Mouse (Mus musculus): ENCODE measurements around the gene Sec14l3. TPM values are rescaled to one million over a fixed set of nuclear protein-coding genes. Genes with fewer than 3 reads are reported as not detected.

Gene Sec14l3
- polyA plus RNA-seq, 1 experiment from 2014 or later, result not detected

- H3K36me3 ChIP-seq, result no peaks in the 10 kb centered on the region
- no peak for ATAC-seq (replicated peaks; ENCODE audit: low FRiP score)
- no peak within 1 kb of the TSS for H3K27ac ChIP-seq
- no peak within 1 kb of the TSS for H3K4me3 ChIP-seq (replicated peaks)
- peaks cover 27% of the 10 kb centered on the region for H3K27me3 ChIP-seq
- H3K9ac ChIP-seq, result no peak within 1 kb of the TSS
- no peak within 1 kb of the TSS for H3K4me2 ChIP-seq
- peaks cover 7% of the 10 kb centered on the region; the same call in 1 of the 2 replicates for H3K9me3 ChIP-seq (replicated peaks)
- H3K4me1 ChIP-seq, result peaks cover 14% of the 10 kb centered on the region
- WGBS, result 73% methylated on average over 10 of the region's 10 CpGs
These were observed 58.3 kb downstream of the Sec14l3 start, which contains the start of gene Sec14l2 for GRCm38 (mm10) chr11:4122742-4123579. Sec14l2 (minus strand) TSS chr11:4123415.

- Histone ChIP-seq H3K36me3 (no peaks in the 10 kb centered on the region), H3K27me3 (peaks cover 17% of the 10 kb centered on the region), H3K4me2 (no peak overlapping the region), H3K9ac (no peak overlapping the region), H3K27ac (no peak overlapping the region), H3K9me3 (replicated peaks) (peaks cover 7% of the 10 kb centered on the region; the same call in 1 of the 2 replicates), H3K4me3 (replicated peaks) (no peak overlapping the region), H3K4me1 (peaks cover 5% of the 10 kb centered on the region; the same call in 1 of the 2 replicates)
- 59% methylated on average over 5 of the region's 5 CpGs for WGBS
- ATAC-seq (replicated peaks; ENCODE audit: low FRiP score), result no peak
These were observed 59.3 kb downstream of the Sec14l3 start for GRCm38 (mm10) chr11:4123922-4124321.

- Histone ChIP-seq H3K27ac (no peak overlapping the region), H3K4me2 (no peak overlapping the region), H3K9me3 (replicated peaks) (peaks cover 7% of the 10 kb centered on the region; the same call in 1 of the 2 replicates), H3K36me3 (no peaks in the 10 kb centered on the region), H3K9ac (no peak overlapping the region), H3K27me3 (no peaks in the 10 kb centered on the region), H3K4me3 (replicated peaks) (no peak overlapping the region), H3K4me1 (no peaks in the 10 kb centered on the region)
- 89% methylated on average over 1 of the region's 1 CpGs for WGBS
- no peak for ATAC-seq (replicated peaks; ENCODE audit: low FRiP score)
These were observed 62.4 kb downstream of the Sec14l3 start for GRCm38 (mm10) chr11:4127059-4127458.

Other genes with a start within 250 kb of the Sec14l3 start
- 0.78 and 0.91 TPM in 2 replicates for gene Osbp2, start 200.9 kb upstream of the Sec14l3 start, polyA plus RNA-seq (2015; fragmentation: Nextera tagmentation; extraction: Ambion mirVana)
- 0.49 and 0.64 TPM in 2 replicates for gene 4921536K21Rik, start 169.7 kb upstream of the Sec14l3 start, polyA plus RNA-seq (2015; fragmentation: Nextera tagmentation; extraction: Ambion mirVana)
- gene Dusp18, start 169.6 kb upstream of the Sec14l3 start, polyA plus RNA-seq (2015; fragmentation: Nextera tagmentation; extraction: Ambion mirVana), result 13.0 and 13.4 TPM in 2 replicates
- gene Slc35e4, start 150.2 kb upstream of the Sec14l3 start, polyA plus RNA-seq (2015; fragmentation: Nextera tagmentation; extraction: Ambion mirVana), result 4.6 and 5.1 TPM in 2 replicates
- gene Tcn2, start 132.7 kb upstream of the Sec14l3 start, polyA plus RNA-seq (2015; fragmentation: Nextera tagmentation; extraction: Ambion mirVana), result 92.9 and 102 TPM in 2 replicates
- 95.1 and 95.5 TPM in 2 replicates for gene Pes1, start 100.9 kb upstream of the Sec14l3 start, polyA plus RNA-seq (2015; fragmentation: Nextera tagmentation; extraction: Ambion mirVana)
- gene 4930556J24Rik, start 88.1 kb upstream of the Sec14l3 start, polyA plus RNA-seq (2015; fragmentation: Nextera tagmentation; extraction: Ambion mirVana), result 0.44 TPM in 1 of 2 replicates, not detected in the other
- 5.3 and 6.7 TPM in 2 replicates for gene Gal3st1, start 81.2 kb upstream of the Sec14l3 start, polyA plus RNA-seq (2015; fragmentation: Nextera tagmentation; extraction: Ambion mirVana)
- gene Sec14l4, start 33.4 kb upstream of the Sec14l3 start, polyA plus RNA-seq (2015; fragmentation: Nextera tagmentation; extraction: Ambion mirVana), result not detected in 2 replicates
- 15.9 and 16.0 TPM in 2 replicates for gene Mtfp1, start 30.6 kb downstream of the Sec14l3 start, polyA plus RNA-seq (2015; fragmentation: Nextera tagmentation; extraction: Ambion mirVana)
- gene Sec14l2, start 58.6 kb downstream of the Sec14l3 start, polyA plus RNA-seq (2015; fragmentation: Nextera tagmentation; extraction: Ambion mirVana), result 1.3 and 2.2 TPM in 2 replicates
- gene Rnf215, start 70.4 kb downstream of the Sec14l3 start, polyA plus RNA-seq (2015; fragmentation: Nextera tagmentation; extraction: Ambion mirVana), result 27.4 and 28.2 TPM in 2 replicates
- gene Ccdc157, start 95.5 kb downstream of the Sec14l3 start, polyA plus RNA-seq (2015; fragmentation: Nextera tagmentation; extraction: Ambion mirVana), result 7.2 and 9.0 TPM in 2 replicates
- gene Sf3a1, start 95.5 kb downstream of the Sec14l3 start, polyA plus RNA-seq (2015; fragmentation: Nextera tagmentation; extraction: Ambion mirVana), result 57.8 and 61.7 TPM in 2 replicates
- gene Tbc1d10a, start 121.9 kb downstream of the Sec14l3 start, polyA plus RNA-seq (2015; fragmentation: Nextera tagmentation; extraction: Ambion mirVana), result 43.9 and 44.5 TPM in 2 replicates
- gene Castor1, start 153.4 kb downstream of the Sec14l3 start, polyA plus RNA-seq (2015; fragmentation: Nextera tagmentation; extraction: Ambion mirVana), result 6.0 and 6.5 TPM in 2 replicates
- not detected in 2 replicates for gene Osm, start 171.6 kb downstream of the Sec14l3 start, polyA plus RNA-seq (2015; fragmentation: Nextera tagmentation; extraction: Ambion mirVana)
- gene Lif, start 192.7 kb downstream of the Sec14l3 start, polyA plus RNA-seq (2015; fragmentation: Nextera tagmentation; extraction: Ambion mirVana), result 0.08 and 0.22 TPM in 2 replicates

All from kidney, embryonic 15.5 days (tissue).